Mouse (Mus musculus): Measurements from ENCODE around the gene Wdr86.
"Not testable (repeated sequence)": the region's sequence is repeated elsewhere in the genome, so short reads cannot be mapped to it uniquely, and the experiment has no call there.

Gene Wdr86

GRCm38 (mm10) chr5:24730488-24730871, at the start of gene Wdr86:
TSS of gene Wdr86 (minus strand) at chr5:24730727.
- ChIA-PET POLR2A (interaction anchor here in 3 of 4 experiments (0.5 to 13.7 kb wide), 35 partner anchors 9 to 1713 kb away, joined by 3 to 216 read pairs (median 4); partner anchors contain the start of gene Nub1 (in 2 of the 3)), CTCF (interaction anchor here (0.6 to 1.8 kb wide), 8 partner anchors 12 to 1122 kb away, joined by 3 to 23 read pairs (median 4); no protein-coding TSS in a partner anchor)

GRCm38 (mm10) chr5:24779881-24780512, 49.5 kb upstream of the Wdr86 start:
- ChIA-PET CTCF (interaction anchor here (0.5 to 2.6 kb wide), 22 partner anchors 13 to 1555 kb away, joined by 3 to 23 read pairs (median 4); partner anchors contain the start of genes Crygn (in 1 of the 4) and Rheb (in 1 of the 4)), POLR2A (interaction anchor here in 3 of 4 experiments (0.5 to 6.3 kb wide), 13 partner anchors 13 to 104 kb away, joined by 3 to 56 read pairs (median 5); partner anchors contain the start of genes Crygn (in 1 of the 3), Nub1 (in 1 of the 3) and Rheb (in 1 of the 3))

- POLR2A ChIA-PET = interaction anchor here (0.8 to 6.3 kb wide), 13 partner anchors 13 to 303 kb away, joined by 3 to 56 read pairs (median 5); partner anchors contain the start of genes Nub1 (in 3 of the 4) and Crygn (in 1 of the 4)
- CTCF ChIA-PET = interaction anchor here (0.5 to 2.6 kb wide), 22 partner anchors 14 to 1554 kb away, joined by 3 to 23 read pairs (median 4); partner anchors contain the start of genes Crygn (in 1 of the 4) and Rheb (in 1 of the 4)
These were observed 48.8 kb upstream of the Wdr86 start for GRCm38 (mm10) chr5:24779321-24779720.

- POLR2A ChIA-PET = interaction anchor here (0.7 to 6.3 kb wide), 15 partner anchors 14 to 304 kb away, joined by 3 to 56 read pairs (median 5); partner anchors contain the start of genes Nub1 (in 3 of the 4) and Crygn (in 1 of the 4)
- CTCF ChIA-PET = interaction anchor here (0.5 to 2.6 kb wide), 13 partner anchors 20 to 885 kb away, joined by 3 to 23 read pairs (median 4); no protein-coding TSS in a partner anchor
These were observed 48.3 kb upstream of the Wdr86 start for GRCm38 (mm10) chr5:24778843-24779140.

- ChIA-PET CTCF (interaction anchor here (0.6 to 2.6 kb wide), 12 partner anchors 20 to 884 kb away, joined by 3 to 23 read pairs (median 4); no protein-coding TSS in a partner anchor), POLR2A (interaction anchor here (0.7 to 6.3 kb wide), 16 partner anchors 14 to 395 kb away, joined by 3 to 56 read pairs (median 4); partner anchors contain the start of genes Nub1 (in 3 of the 4) and Crygn (in 1 of the 4))
These were observed 47.7 kb upstream of the Wdr86 start for GRCm38 (mm10) chr5:24778082-24778842.

GRCm38 (mm10) chr5:24776681-24777080, 46.2 kb upstream of the Wdr86 start:
- POLR2A ChIA-PET = interaction anchor here in 2 of 4 experiments (0.7 to 6.3 kb wide), 5 partner anchors 19 to 91 kb away, joined by 3 to 56 read pairs (median 26); partner anchors contain the start of genes Crygn (in 1 of the 2) and Nub1 (in 1 of the 2)
- CTCF ChIA-PET = interaction anchor here in 1 of 4 experiments (1.1 kb wide), 1 partner anchor 25 kb away, joined by 3 read pairs; no protein-coding TSS in a partner anchor

- POLR2A ChIA-PET = not testable (repeated sequence)
- CTCF ChIA-PET = interaction anchor here in 1 of 4 experiments (0.7 kb wide), 1 partner anchor 47 kb away, joined by 3 read pairs; no protein-coding TSS in a partner anchor
These were observed 44.0 kb upstream of the Wdr86 start for GRCm38 (mm10) chr5:24774549-24774948.

- ChIA-PET CTCF (interaction anchor here in 2 of 4 experiments (0.6 to 1.4 kb wide), 3 partner anchors 22 to 249 kb away, joined by 3 to 5 read pairs (median 4); no protein-coding TSS in a partner anchor), POLR2A (interaction anchor here in 2 of 4 experiments (0.7 to 3.7 kb wide), 9 partner anchors 8 to 74 kb away, joined by 3 to 26 read pairs (median 3); partner anchors contain the start of genes Nub1 (in 1 of the 2) and Wdr86 (in 1 of the 2))
These were observed 27.3 kb upstream of the Wdr86 start, which contains the start of gene Crygn for GRCm38 (mm10) chr5:24757816-24758215. TSS of gene Crygn (minus strand) at chr5:24758008.

GRCm38 (mm10) chr5:24756931-24757330, 26.4 kb upstream of the Wdr86 start:
- ChIA-PET POLR2A (interaction anchor here (0.6 to 4.5 kb wide), 11 partner anchors 10 to 972 kb away, joined by 3 to 26 read pairs (median 3); partner anchors contain the start of genes Nub1 (in 2 of the 4) and E130116L18Rik (in 1 of the 4)), CTCF (interaction anchor here in 2 of 4 experiments (0.6 to 0.7 kb wide), 2 partner anchors 26 to 448 kb away, joined by 3 read pairs; no protein-coding TSS in a partner anchor)

GRCm38 (mm10) chr5:24752175-24752498, 21.6 kb upstream of the Wdr86 start:
- CTCF ChIA-PET = interaction anchor here in 3 of 4 experiments (0.5 to 3.4 kb wide), 21 partner anchors 24 to 271 kb away, joined by 3 to 36 read pairs (median 5); partner anchors contain the start of gene Nub1 (in 3 of the 3)
- POLR2A ChIA-PET = interaction anchor here (0.6 to 8.3 kb wide), 69 partner anchors 9 to 953 kb away, joined by 3 to 216 read pairs (median 4); partner anchors contain the start of genes Nub1 (in 4 of the 4), Rheb (in 3 of the 4), Wdr86 (in 3 of the 4) and Abcb8 (in 1 of the 4)

GRCm38 (mm10) chr5:24751305-24752174, 21.0 kb upstream of the Wdr86 start:
- ChIA-PET POLR2A (interaction anchor here (0.6 to 8.3 kb wide), 100 partner anchors 8 to 954 kb away, joined by 3 to 216 read pairs (median 4); partner anchors contain the start of genes Nub1 (in 4 of the 4), Rheb (in 3 of the 4), Wdr86 (in 3 of the 4) and Chpf2 (in 2 of the 4)), CTCF (interaction anchor here (0.5 to 3.4 kb wide), 30 partner anchors 8 to 358 kb away, joined by 3 to 36 read pairs (median 5); partner anchors contain the start of genes Nub1 (in 3 of the 4), Abcb8 (in 1 of the 4), Abcf2 (in 1 of the 4) and Rheb (in 1 of the 4))

GRCm38 (mm10) chr5:24750321-24751304, 20.1 kb upstream of the Wdr86 start:
- ChIA-PET POLR2A (interaction anchor here (0.6 to 8.3 kb wide), 103 partner anchors 8 to 907 kb away, joined by 3 to 216 read pairs (median 4); partner anchors contain the start of genes Nub1 (in 4 of the 4), Wdr86 (in 3 of the 4), Rheb (in 2 of the 4) and Abcf2 (in 1 of the 4)), CTCF (interaction anchor here (0.5 to 3.4 kb wide), 45 partner anchors 8 to 394 kb away, joined by 3 to 36 read pairs (median 5); partner anchors contain the start of genes Rheb (in 3 of the 4), Nub1 (in 2 of the 4), Wdr86 (in 2 of the 4) and Abcb8 (in 1 of the 4))

- ChIA-PET CTCF (interaction anchor here (0.5 to 3.4 kb wide), 28 partner anchors 16 to 393 kb away, joined by 3 to 36 read pairs (median 6); partner anchors contain the start of genes Nub1 (in 2 of the 4), Rheb (in 2 of the 4), Wdr86 (in 2 of the 4) and Abcf2 (in 1 of the 4)), POLR2A (interaction anchor here (0.6 to 8.3 kb wide), 62 partner anchors 9 to 788 kb away, joined by 3 to 216 read pairs (median 5); partner anchors contain the start of genes Nub1 (in 4 of the 4), Rheb (in 2 of the 4), Wdr86 (in 2 of the 4) and Abcf2 (in 1 of the 4))
These were observed 19.2 kb upstream of the Wdr86 start for GRCm38 (mm10) chr5:24749731-24750130.

- ChIA-PET POLR2A (interaction anchor here in 3 of 4 experiments (0.9 to 8.3 kb wide), 10 partner anchors 10 to 95 kb away, joined by 3 to 216 read pairs (median 4); partner anchors contain the start of genes Nub1 (in 3 of the 3), Wdr86 (in 2 of the 3) and Rheb (in 1 of the 3)), CTCF (interaction anchor here in 1 of 4 experiments (0.6 kb wide), 1 partner anchor 69 kb away, joined by 13 read pairs; no protein-coding TSS in a partner anchor)
These were observed 17.0 kb upstream of the Wdr86 start for GRCm38 (mm10) chr5:24747533-24747932.

- CTCF ChIA-PET = interaction anchor here in 1 of 4 experiments (0.6 kb wide), 1 partner anchor 12 kb away, joined by 4 read pairs; no protein-coding TSS in a partner anchor
- POLR2A ChIA-PET = interaction anchor here in 2 of 4 experiments (0.7 to 1.9 kb wide), 4 partner anchors 8 to 30 kb away, joined by 3 to 8 read pairs (median 4); no protein-coding TSS in a partner anchor
These were observed 13.4 kb upstream of the Wdr86 start for GRCm38 (mm10) chr5:24743956-24744355.
